Mouse (Mus musculus): ENCODE results near the gene Irf8. TPM values are rescaled to one million over a fixed set of nuclear protein-coding genes. Genes with fewer than 3 reads are reported as not detected.
A peak's percentile ranks its signal among the peaks of the same experiment; 100 is the strongest.

Irf8 gene
- polyA plus RNA-seq, 2 experiments, result 4.2 to 8.9 TPM

DNA sequence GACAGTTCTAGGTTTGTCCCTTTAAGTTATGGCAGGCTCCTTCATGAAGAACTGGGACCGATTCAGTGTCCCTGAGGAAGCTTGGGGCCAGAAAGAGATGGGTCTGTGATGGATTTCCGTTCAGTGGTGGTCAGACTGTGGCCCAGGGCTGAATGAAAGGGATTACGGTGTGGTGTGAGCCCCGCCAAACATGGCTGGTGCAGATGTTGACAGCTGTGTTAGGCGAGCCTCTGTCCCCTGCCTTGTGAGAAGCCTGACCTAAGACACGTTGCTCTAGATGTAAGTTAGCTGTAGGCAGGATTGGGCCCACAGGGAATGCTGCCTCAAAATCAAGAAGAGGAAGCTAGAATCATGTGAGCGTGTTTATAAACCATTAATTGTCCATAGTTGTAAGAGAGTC, 1.0 kb downstream of the Irf8 start:
- no peak for ATAC-seq (ENCODE audit: insufficient read depth)
- no peaks in the 10 kb centered on the region for H3K36me3 ChIP-seq (replicated peaks; ENCODE audit: control insufficient read depth, insufficient read depth, low read depth)
- peak overlapping the region; percentile 16 to 44; a peak in 3 of 4 replicates for H3K4me3 ChIP-seq (ENCODE audit: insufficient read depth in 1 of 2, low read depth in 2 of 2, low read length in 2 of 2)
- peak overlapping the region; percentile 61 for H3K4me2 ChIP-seq (ENCODE audit: low read depth)
- H3K9me3 ChIP-seq (ENCODE audit: control insufficient read depth, low read length), result no peaks in the 10 kb centered on the region
- H3K27me3 ChIP-seq (ENCODE audit: control insufficient read depth, insufficient read depth, low read length), result peaks cover 20% of the 10 kb centered on the region
- H3K27ac ChIP-seq, result no peak overlapping the region
- no peaks in the 10 kb centered on the region for H3K4me1 ChIP-seq (replicated peaks; ENCODE audit: control insufficient read depth in 2 of 2, insufficient read depth in 2 of 2, low read length in 1 of 2)
- no peak for DNase-seq (ENCODE audit: low read depth in 3 of 3, low spot score in 3 of 3)
- TF ChIP-seq CTCF (IDR thresholded peaks at IDR 0.05; ENCODE audit: low read depth), result no peak
- TF ChIP-seq EP300 (IDR thresholded peaks at IDR 0.05; ENCODE audit: low read depth), result no peak
- WGBS (ENCODE audit: insufficient replicate concordance), result 44% methylated on average over 7 of the region's 7 CpGs
- H3K9ac ChIP-seq (replicated peaks), result no peak overlapping the region

DNA sequence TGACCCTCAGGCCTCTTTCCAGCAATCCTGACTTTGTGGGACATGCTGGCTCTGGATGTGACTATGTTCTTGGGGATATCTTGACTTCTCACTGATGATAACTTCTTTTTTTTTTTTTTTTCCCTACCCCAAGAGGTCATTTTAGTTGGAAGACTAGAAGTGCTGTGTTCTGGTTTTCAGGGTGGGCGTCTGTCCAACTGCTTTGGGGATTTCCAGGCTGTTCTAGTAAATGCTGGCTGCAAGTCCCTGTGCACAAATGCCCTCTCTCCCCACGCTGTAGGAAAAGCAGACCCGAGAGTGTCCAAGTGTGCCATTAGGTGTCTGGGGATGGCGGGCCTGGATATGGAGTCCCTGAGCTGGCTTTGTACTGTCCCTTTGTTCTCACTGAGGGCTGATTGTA, 2.6 kb downstream of the Irf8 start:
- ATAC-seq (ENCODE audit: insufficient read depth) (no peak), DNase-seq (ENCODE audit: low read depth in 3 of 3, low spot score in 3 of 3) (no peak)
- peaks cover 0 to 2% of the 10 kb centered on the region in 2 experiments; a peak in 1 of 4 replicates for H3K4me1 ChIP-seq (replicated peaks; ENCODE audit: control insufficient read depth in 2 of 2, insufficient read depth in 2 of 2, low read length in 1 of 2)
- H3K4me2 ChIP-seq (ENCODE audit: low read depth), result no peak overlapping the region; the same call in 1 of the 2 replicates
- no peak overlapping the region for H3K27ac ChIP-seq
- H3K9me3 ChIP-seq (ENCODE audit: control insufficient read depth, low read length), result no peaks in the 10 kb centered on the region
- TF ChIP-seq CTCF (IDR thresholded peaks at IDR 0.05; ENCODE audit: low read depth), result no peak
- TF ChIP-seq EP300 (IDR thresholded peaks at IDR 0.05; ENCODE audit: low read depth), result no peak
- H3K27me3 ChIP-seq (ENCODE audit: control insufficient read depth, insufficient read depth, low read length), result peaks cover 20% of the 10 kb centered on the region
- 65% methylated on average over 4 of the region's 4 CpGs for WGBS (ENCODE audit: insufficient replicate concordance)
- H3K36me3 ChIP-seq (replicated peaks; ENCODE audit: control insufficient read depth, insufficient read depth, low read depth), result no peaks in the 10 kb centered on the region
- H3K9ac ChIP-seq (replicated peaks), result no peak overlapping the region
- H3K4me3 ChIP-seq (ENCODE audit: insufficient read depth in 1 of 2, low read depth in 2 of 2, low read length in 2 of 2), result no peak overlapping the region

- Histone ChIP-seq H3K4me1 (replicated peaks; ENCODE audit: control insufficient read depth in 2 of 2, insufficient read depth in 2 of 2, low read length in 1 of 2) (peaks cover 0 to 6% of the 10 kb centered on the region in 2 experiments; a peak in 1 of 4 replicates), H3K36me3 (replicated peaks; ENCODE audit: control insufficient read depth, insufficient read depth, low read depth) (no peaks in the 10 kb centered on the region), H3K4me3 (ENCODE audit: insufficient read depth in 1 of 2, low read depth in 2 of 2, low read length in 2 of 2) (no peak overlapping the region), H3K9me3 (ENCODE audit: control insufficient read depth, low read length) (no peaks in the 10 kb centered on the region), H3K9ac (replicated peaks) (no peak overlapping the region), H3K4me2 (ENCODE audit: low read depth) (no peak overlapping the region), H3K27me3 (ENCODE audit: control insufficient read depth, insufficient read depth, low read length) (peaks cover 20% of the 10 kb centered on the region), H3K27ac (no peak overlapping the region)
- TF ChIP-seq CTCF (IDR thresholded peaks at IDR 0.05; ENCODE audit: low read depth) (no peak), EP300 (IDR thresholded peaks at IDR 0.05; ENCODE audit: low read depth) (no peak)
- DNase-seq (ENCODE audit: low read depth in 3 of 3, low spot score in 3 of 3) (no peak), ATAC-seq (ENCODE audit: insufficient read depth) (no peak)
- WGBS (ENCODE audit: insufficient replicate concordance), result 77% methylated on average over 15 of the region's 15 CpGs
Measured at GRCm38 (mm10) chr8:120739526-120739925, 3.4 kb downstream of the Irf8 start.

DNA sequence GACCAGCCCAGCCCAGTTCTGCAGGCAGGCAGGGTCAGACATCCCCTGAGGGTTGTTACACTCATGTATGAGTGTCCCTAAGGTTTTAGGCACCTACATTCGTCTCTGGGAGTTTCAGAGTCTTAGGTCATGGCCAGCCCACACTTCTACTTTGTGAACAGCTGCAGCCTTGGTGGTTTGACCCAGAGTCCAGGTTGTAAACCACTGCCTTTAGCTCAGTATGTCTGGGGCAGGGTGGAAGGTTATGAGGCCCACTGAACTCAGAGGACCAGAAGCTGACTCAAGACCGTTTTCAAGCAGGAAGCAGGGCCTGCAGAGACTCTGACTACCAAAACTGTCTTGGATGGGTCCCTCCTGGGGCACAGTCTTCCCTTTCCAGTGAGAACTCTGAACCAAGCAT, 4.4 kb downstream of the Irf8 start:
- DNase-seq (ENCODE audit: low read depth in 3 of 3, low spot score in 3 of 3) (no peak), ATAC-seq (ENCODE audit: insufficient read depth) (no peak)
- no peak for TF ChIP-seq CTCF (IDR thresholded peaks at IDR 0.05; ENCODE audit: low read depth)
- TF ChIP-seq EP300 (IDR thresholded peaks at IDR 0.05; ENCODE audit: low read depth), result no peak
- Histone ChIP-seq H3K4me1 (replicated peaks; ENCODE audit: control insufficient read depth in 2 of 2, insufficient read depth in 2 of 2, low read length in 1 of 2) (peaks cover 0 to 6% of the 10 kb centered on the region in 2 experiments; a peak in 1 of 4 replicates), H3K9me3 (ENCODE audit: control insufficient read depth, low read length) (no peaks in the 10 kb centered on the region), H3K27me3 (ENCODE audit: control insufficient read depth, insufficient read depth, low read length) (peaks cover 9% of the 10 kb centered on the region), H3K4me2 (ENCODE audit: low read depth) (no peak overlapping the region), H3K36me3 (replicated peaks; ENCODE audit: control insufficient read depth, insufficient read depth, low read depth) (no peaks in the 10 kb centered on the region), H3K27ac (no peak overlapping the region), H3K9ac (replicated peaks) (no peak overlapping the region), H3K4me3 (ENCODE audit: insufficient read depth in 1 of 2, low read depth in 2 of 2, low read length in 2 of 2) (no peak overlapping the region)
- WGBS (ENCODE audit: insufficient replicate concordance), result 32% methylated on average over 2 of the region's 2 CpGs

- no peak overlapping the region for H3K27ac ChIP-seq
- no peak for TF ChIP-seq EP300 (IDR thresholded peaks at IDR 0.05; ENCODE audit: low read depth)
- no peak for TF ChIP-seq CTCF (IDR thresholded peaks at IDR 0.05; ENCODE audit: low read depth)
- H3K9ac ChIP-seq (replicated peaks), result no peak overlapping the region
- ATAC-seq (ENCODE audit: insufficient read depth) (no peak), DNase-seq (ENCODE audit: low read depth in 3 of 3, low spot score in 3 of 3) (no peak)
- 75% methylated on average over 17 of the region's 17 CpGs for WGBS (ENCODE audit: insufficient replicate concordance)
- no peak overlapping the region for H3K4me2 ChIP-seq (ENCODE audit: low read depth)
- H3K9me3 ChIP-seq (ENCODE audit: control insufficient read depth, low read length), result no peaks in the 10 kb centered on the region
- no peaks in the 10 kb centered on the region for H3K36me3 ChIP-seq (replicated peaks; ENCODE audit: control insufficient read depth, insufficient read depth, low read depth)
- H3K27me3 ChIP-seq (ENCODE audit: control insufficient read depth, insufficient read depth, low read length), result peaks cover 5% of the 10 kb centered on the region
- no peak overlapping the region for H3K4me3 ChIP-seq (ENCODE audit: insufficient read depth in 1 of 2, low read depth in 2 of 2, low read length in 2 of 2)
- H3K4me1 ChIP-seq (replicated peaks; ENCODE audit: control insufficient read depth in 2 of 2, insufficient read depth in 2 of 2, low read length in 1 of 2), result peaks cover 0 to 6% of the 10 kb centered on the region in 2 experiments; a peak in 1 of 4 replicates
Measured at GRCm38 (mm10) chr8:120741001-120741400, 4.8 kb downstream of the Irf8 start.
